Mouse (Mus musculus): Measurements from ENCODE around the gene Olfr720. TPM values are rescaled to one million over a fixed set of nuclear protein-coding genes. Genes with fewer than 3 reads are reported as not detected.

Gene Olfr720
- not detected in 2 replicates for polyA plus RNA-seq (2012)

GRCm38 (mm10) chr14:14186738-14187137 lies at the start of gene Olfr720:
TSS of gene Olfr720 (minus strand) at chr14:14186838.

Other genes starting within 250 kb of the Olfr720 start
- 19.2 and 23.4 TPM in 2 replicates for gene Atxn7, start 225.4 kb downstream of the Olfr720 start, polyA plus RNA-seq (2012)
- 8.3 and 16.3 TPM in 2 replicates for gene Thoc7, start 225.0 kb downstream of the Olfr720 start, polyA plus RNA-seq (2012)
- 64.9 and 72.2 TPM in 2 replicates for gene Psmd6, start 65.9 kb downstream of the Olfr720 start, polyA plus RNA-seq (2012)
- 0.01 TPM in 1 of 2 replicates, not detected in the other for gene Olfr31, start 136.0 kb upstream of the Olfr720 start, polyA plus RNA-seq (2012)
- gene Il3ra, start 159.4 kb upstream of the Olfr720 start, polyA plus RNA-seq (2012): 298 and 386 TPM in 2 replicates
- gene Olfr721-ps1, start 214.5 kb upstream of the Olfr720 start, polyA plus RNA-seq (2012): not detected in 2 replicates